Mouse (Mus musculus): ENCODE results near the gene Srebf1. TPM values are rescaled to one million over a fixed set of nuclear protein-coding genes. Genes with fewer than 3 reads are reported as not detected.
A peak's percentile ranks its signal among the peaks of the same experiment; 100 is the strongest.

The Srebf1 gene
- total RNA-seq, 4 experiments from 2014 or later: 85.8 to 103 (median 100) TPM

GRCm38 (mm10) chr11:60235351-60235750 lies 13.0 kb upstream of the Srebf1 start:
- no peak for DNase-seq (ENCODE audit: low spot score in 2 of 2)

GRCm38 (mm10) chr11:60233235-60233634 lies 10.9 kb upstream of the Srebf1 start:
- DNase-seq (ENCODE audit: low spot score in 2 of 2): no peak

- DNase-seq (ENCODE audit: low spot score in 2 of 2): no peak
Measured at GRCm38 (mm10) chr11:60232441-60233058, 10.2 kb upstream of the Srebf1 start.

- no peak for DNase-seq (ENCODE audit: low spot score in 2 of 2)
Measured at GRCm38 (mm10) chr11:60231951-60232350, 9.6 kb upstream of the Srebf1 start.

GRCm38 (mm10) chr11:60231326-60231725 lies 8.9 kb upstream of the Srebf1 start:
- no peak for DNase-seq (ENCODE audit: low spot score in 2 of 2)

- no peak for DNase-seq (ENCODE audit: low spot score in 2 of 2)
Measured at GRCm38 (mm10) chr11:60230512-60230911, 8.1 kb upstream of the Srebf1 start.

- no peak for DNase-seq (ENCODE audit: low spot score in 2 of 2)
Measured at GRCm38 (mm10) chr11:60229821-60230220, 7.4 kb upstream of the Srebf1 start.

GRCm38 (mm10) chr11:60228525-60228924 lies 6.1 kb upstream of the Srebf1 start:
- no peak for DNase-seq (ENCODE audit: low spot score in 2 of 2)

- no peak for DNase-seq (ENCODE audit: low spot score in 2 of 2)
Measured at GRCm38 (mm10) chr11:60225874-60226273, 3.5 kb upstream of the Srebf1 start.

- DNase-seq (ENCODE audit: low spot score in 2 of 2): no peak
Measured at GRCm38 (mm10) chr11:60224676-60225075, 2.3 kb upstream of the Srebf1 start.

- no peak for DNase-seq (ENCODE audit: low spot score in 2 of 2)
Measured at GRCm38 (mm10) chr11:60222085-60222468, 304 bp downstream of the Srebf1 start.

GRCm38 (mm10) chr11:60221425-60221824 lies 956 bp downstream of the Srebf1 start:
- no peak for DNase-seq (ENCODE audit: low spot score in 2 of 2)

- DNase-seq (ENCODE audit: low spot score in 2 of 2): peak; percentile 82 to 83
Measured at GRCm38 (mm10) chr11:60220291-60220804, 2.0 kb downstream of the Srebf1 start.

GRCm38 (mm10) chr11:60219609-60220008 lies 2.8 kb downstream of the Srebf1 start:
- no peak for DNase-seq (ENCODE audit: low spot score in 2 of 2)

- DNase-seq (ENCODE audit: low spot score in 2 of 2): no peak
Measured at GRCm38 (mm10) chr11:60217467-60217866, 4.9 kb downstream of the Srebf1 start.

- no peak for DNase-seq (ENCODE audit: low spot score in 2 of 2)
Measured at GRCm38 (mm10) chr11:60216671-60217070, 5.7 kb downstream of the Srebf1 start.

- DNase-seq (ENCODE audit: low spot score in 2 of 2): no peak
Measured at GRCm38 (mm10) chr11:60213266-60213665, 9.1 kb downstream of the Srebf1 start.

- no peak for DNase-seq (ENCODE audit: low spot score in 2 of 2)
Measured at GRCm38 (mm10) chr11:60211761-60212160, 10.6 kb downstream of the Srebf1 start.

- no peak for DNase-seq (ENCODE audit: low spot score in 2 of 2)
Measured at GRCm38 (mm10) chr11:60211152-60211551, 11.2 kb downstream of the Srebf1 start.

GRCm38 (mm10) chr11:60210305-60210724 lies 12.1 kb downstream of the Srebf1 start:
- peak; percentile 68 to 90 for DNase-seq (ENCODE audit: low spot score in 2 of 2)

- DNase-seq (ENCODE audit: low spot score in 2 of 2): no peak
Measured at GRCm38 (mm10) chr11:60209933-60210249, 12.5 kb downstream of the Srebf1 start.

- peak in 1 of 2 experiments; percentile 87 for DNase-seq (ENCODE audit: low spot score in 2 of 2)
Measured at GRCm38 (mm10) chr11:60209217-60209932, 13.0 kb downstream of the Srebf1 start.

GRCm38 (mm10) chr11:60208712-60209111 lies 13.7 kb downstream of the Srebf1 start:
- DNase-seq (ENCODE audit: low spot score in 2 of 2): no peak

All from left cerebral cortex, adult 8-10 months (tissue).